Mouse (Mus musculus) ES-Bruce4 (cell line): Measurements from ENCODE around the gene Myrfl. TPM values are rescaled to one million over a fixed set of nuclear protein-coding genes. Genes with fewer than 3 reads are reported as not detected.

ENCODE experiments used
- H3K27ac ChIP-seq: 2 replicates; pipeline ENCODE4 v1.5.1; 2012; ENCODE audit warnings: low read length, inconsistent platforms; ENCODE audit not compliant: insufficient read depth
- H3K27me3 ChIP-seq: 2 replicates; pipeline ENCODE4 v1.6.1; 2012; ENCODE audit warnings: mild to moderate bottlenecking, low read length, inconsistent platforms; ENCODE audit not compliant: control insufficient read depth, poor library complexity, insufficient read depth, severe bottlenecking
- H3K36me3 ChIP-seq: 2 replicates; pipeline ENCODE4 v1.6.1; 2012; ENCODE audit warnings: inconsistent platforms, mild to moderate bottlenecking, low read length, moderate library complexity; ENCODE audit not compliant: control insufficient read depth, poor library complexity, insufficient read depth, severe bottlenecking
- H3K4me1 ChIP-seq: one replicate; pipeline ENCODE4 v1.8.1; 2011; ENCODE audit warnings: low read length; ENCODE audit not compliant: control insufficient read depth, insufficient read depth
- H3K4me3 ChIP-seq: 2 replicates; pipeline ENCODE4 v1.5.1; 2011; ENCODE audit warnings: low read depth, mild to moderate bottlenecking, low read length
- H3K9ac ChIP-seq: 2 replicates; pipeline ENCODE4 v1.6.1; 2012; ENCODE audit warnings: low read depth, mild to moderate bottlenecking, inconsistent platforms; ENCODE audit not compliant: poor library complexity, severe bottlenecking
- H3K9me3 ChIP-seq: replicated peaks from 2 replicates; pipeline ENCODE4 v1.6.1; 2012; ENCODE audit warnings: mild to moderate bottlenecking, low read length, inconsistent platforms; ENCODE audit not compliant: control insufficient read depth, poor library complexity, insufficient read depth, severe bottlenecking
- CTCF ChIP-seq: IDR thresholded peaks from one replicate; pipeline ENCODE4 v1.8.1; 2011; ENCODE audit warnings: low read depth, low read length
- EP300 ChIP-seq: IDR thresholded peaks from 2 replicates; pipeline ENCODE4 v1.6.1; 2011; ENCODE audit warnings: low read depth, low read length; ENCODE audit not compliant: insufficient read depth
- POLR2A ChIP-seq: IDR thresholded peaks from one replicate; pipeline ENCODE4 v1.8.1; 2011; ENCODE audit warnings: low read length; ENCODE audit not compliant: insufficient read depth
- polyA plus RNA-seq: library from polyadenylated mRNA; stranded (reverse); fragments of >200 nt; gene quantifications from 2 replicates; pipeline ENCODE4 v1.2.4, GENCODE M21; 2011; ENCODE audit warnings: low read depth; ENCODE audit not compliant: missing spikeins, insufficient read depth, insufficient read length

The Myrfl gene
- polyA plus RNA-seq, 1 experiment = 0.19 TPM

DNA sequence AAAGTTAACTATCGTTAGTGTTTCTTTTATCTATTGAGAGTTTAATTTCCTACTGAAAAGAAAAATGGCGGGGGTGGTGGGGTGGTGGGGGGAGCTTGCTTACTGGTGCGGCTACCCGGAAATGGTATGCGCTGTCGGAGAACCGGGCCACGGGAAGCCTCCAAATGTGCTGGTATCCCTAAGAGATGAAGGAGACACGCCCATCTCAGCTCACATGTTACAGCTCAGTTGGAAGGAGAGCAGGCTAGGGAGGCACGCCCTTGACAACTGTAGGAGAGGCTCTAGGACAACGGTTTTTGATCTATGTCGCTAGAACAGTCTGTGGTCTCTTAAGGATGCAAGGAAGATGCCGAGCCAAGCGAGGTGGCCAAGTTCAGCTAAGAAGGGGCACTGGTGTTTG, 119.9 kb downstream of the Myrfl start:
- H3K36me3 ChIP-seq = no peaks in the 10 kb centered on the region
- H3K9me3 ChIP-seq = no peaks in the 10 kb centered on the region
- no peak overlapping the region for H3K4me3 ChIP-seq
- TF ChIP-seq EP300 = no peak
- TF ChIP-seq CTCF = no peak
- no peak for TF ChIP-seq POLR2A
- H3K27me3 ChIP-seq = no peaks in the 10 kb centered on the region
- H3K4me1 ChIP-seq = no peaks in the 10 kb centered on the region
- H3K27ac ChIP-seq = no peak overlapping the region
- H3K9ac ChIP-seq = no peak overlapping the region

DNA sequence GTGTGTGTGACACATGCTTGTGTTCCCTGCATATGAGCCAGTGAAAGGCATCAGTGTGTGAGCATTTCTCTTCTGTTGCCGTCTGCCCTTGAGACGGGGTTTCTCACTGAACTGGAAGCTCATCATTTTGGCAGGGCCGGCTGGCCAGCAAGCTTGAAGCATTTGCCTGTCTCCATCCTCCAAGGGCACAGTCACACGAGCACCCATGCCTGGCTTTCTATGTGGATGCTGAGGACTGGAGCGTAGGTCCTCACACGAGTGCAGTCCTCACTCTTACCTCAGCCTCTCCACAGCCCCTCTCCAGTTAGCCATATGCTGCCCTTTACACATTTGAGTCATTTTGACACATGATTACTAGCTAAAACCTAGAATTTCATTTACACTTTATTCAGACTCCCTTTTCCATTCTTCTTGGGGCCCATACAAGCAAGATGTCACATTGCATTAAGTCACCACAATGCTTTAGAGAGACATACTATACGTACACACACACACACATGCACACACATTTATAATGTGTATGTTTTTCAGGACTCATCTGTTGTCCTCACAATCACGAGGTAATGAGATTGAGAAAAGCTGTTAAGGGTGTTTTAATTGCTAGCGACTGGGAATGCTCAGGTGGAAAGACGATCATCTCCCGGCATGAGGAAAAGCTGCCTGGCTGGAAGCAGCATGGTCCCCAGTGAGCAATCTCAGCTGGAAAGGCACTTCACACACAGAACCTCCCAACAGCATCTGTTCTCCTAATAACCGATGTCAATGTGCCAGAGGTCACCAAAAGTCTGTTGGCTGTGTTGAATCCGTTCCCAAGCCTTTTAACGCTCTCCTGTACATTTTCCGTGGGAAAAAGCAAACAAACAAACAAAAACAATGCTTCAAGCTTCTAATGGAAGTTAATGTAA, 122.6 kb downstream of the Myrfl start:
- Histone ChIP-seq H3K27ac (no peak overlapping the region), H3K36me3 (no peaks in the 10 kb centered on the region), H3K9me3 (no peaks in the 10 kb centered on the region), H3K27me3 (no peaks in the 10 kb centered on the region), H3K4me1 (no peaks in the 10 kb centered on the region), H3K9ac (no peak overlapping the region), H3K4me3 (no peak overlapping the region)
- TF ChIP-seq POLR2A = no peak

DNA sequence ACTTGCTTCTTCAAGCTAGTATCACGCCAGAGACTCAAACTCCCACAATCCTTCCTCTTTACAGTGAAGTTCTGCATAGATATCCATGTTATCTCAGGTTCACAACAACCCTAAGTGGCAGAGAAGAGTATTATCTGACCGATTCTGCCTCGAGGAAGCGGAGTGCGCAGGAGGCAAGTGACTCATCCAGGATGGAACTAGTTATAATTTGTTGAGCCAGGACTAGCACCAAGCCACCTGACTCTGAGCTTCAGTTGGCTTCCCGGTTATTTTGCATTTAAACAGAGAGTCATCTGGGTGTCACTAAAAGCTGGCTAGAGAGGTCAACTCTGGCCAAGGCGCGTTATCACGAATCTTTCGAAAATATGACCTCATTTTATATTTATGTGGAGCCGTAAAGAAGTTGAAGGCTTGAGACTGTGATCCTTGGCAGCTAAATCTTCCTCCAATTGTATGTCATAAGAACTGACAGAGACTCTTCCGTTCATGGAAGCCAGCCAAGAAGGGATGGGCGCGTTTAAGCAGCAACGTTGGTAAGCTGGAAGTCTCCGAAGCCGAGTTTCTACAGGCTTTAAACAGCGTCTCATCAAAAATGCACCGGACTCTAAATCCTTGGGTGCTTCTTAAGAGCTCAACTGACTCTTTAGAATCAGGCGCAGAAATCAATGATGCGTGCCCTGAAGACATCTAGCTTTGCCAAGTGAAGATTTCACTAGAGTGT, 125.3 kb downstream of the Myrfl start:
- Histone ChIP-seq H3K27me3 (no peaks in the 10 kb centered on the region), H3K4me3 (no peak overlapping the region), H3K36me3 (no peaks in the 10 kb centered on the region), H3K4me1 (no peaks in the 10 kb centered on the region), H3K9me3 (no peaks in the 10 kb centered on the region), H3K9ac (no peak overlapping the region), H3K27ac (no peak overlapping the region)
- no peak for TF ChIP-seq CTCF
- no peak for TF ChIP-seq EP300
- no peak for TF ChIP-seq POLR2A

DNA sequence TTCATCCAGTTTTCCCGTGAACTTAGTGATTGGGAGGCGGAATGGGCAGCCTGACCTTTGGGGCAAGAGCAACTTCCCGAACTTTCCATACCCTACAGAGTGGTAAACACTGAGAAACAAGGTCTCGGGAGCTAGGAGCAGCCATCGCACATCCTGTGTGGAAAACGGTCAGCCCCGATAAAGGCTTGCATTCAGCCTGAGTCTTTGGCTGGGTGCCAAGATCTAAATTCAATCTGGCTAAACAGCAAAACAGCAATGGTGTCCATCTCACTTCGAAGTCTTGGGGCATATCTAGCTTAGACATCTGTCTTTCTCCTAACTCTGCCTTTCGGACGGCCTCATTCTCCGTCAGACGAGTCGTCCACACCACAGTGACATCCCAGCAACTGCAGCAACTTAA, 128.1 kb downstream of the Myrfl start:
- 0 out of 2 replicates have a peak, but pooled peaks cover 3% of the 10 kb centered on the region for H3K9me3 ChIP-seq
- H3K4me1 ChIP-seq = no peaks in the 10 kb centered on the region
- TF ChIP-seq CTCF = no peak
- TF ChIP-seq EP300 = no peak
- no peak for TF ChIP-seq POLR2A
- no peaks in the 10 kb centered on the region for H3K36me3 ChIP-seq
- no peak overlapping the region for H3K4me3 ChIP-seq
- no peak overlapping the region for H3K9ac ChIP-seq
- H3K27me3 ChIP-seq = no peaks in the 10 kb centered on the region
- H3K27ac ChIP-seq = no peak overlapping the region

DNA sequence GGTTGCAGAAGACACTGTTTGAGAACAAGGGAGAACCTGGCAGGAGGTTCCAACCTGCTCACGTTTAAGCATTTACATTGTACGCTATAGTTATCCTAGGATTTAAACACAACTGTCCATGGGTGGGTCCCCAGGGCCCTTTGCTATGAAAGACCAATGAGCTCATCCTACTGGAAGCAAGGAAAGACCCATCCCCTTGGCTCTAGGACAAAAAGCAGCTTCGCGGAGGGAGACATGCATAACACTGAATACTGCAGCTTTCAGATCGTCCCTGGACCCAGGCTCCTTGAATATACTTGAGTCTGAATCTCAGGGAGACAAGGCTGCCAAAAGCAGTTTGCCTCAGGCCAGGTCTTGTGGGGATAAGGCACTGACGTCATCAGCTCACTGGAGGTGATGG, 130.2 kb downstream of the Myrfl start:
- H3K4me1 ChIP-seq = no peaks in the 10 kb centered on the region
- H3K9me3 ChIP-seq = 0 out of 2 replicates have a peak, but pooled peaks cover 3% of the 10 kb centered on the region
- H3K4me3 ChIP-seq = no peak overlapping the region
- H3K27ac ChIP-seq = no peak overlapping the region
- H3K36me3 ChIP-seq = no peaks in the 10 kb centered on the region
- H3K9ac ChIP-seq = no peak overlapping the region
- TF ChIP-seq CTCF (no peak), POLR2A (no peak), EP300 (no peak)
- H3K27me3 ChIP-seq = no peaks in the 10 kb centered on the region
